In the genomic region with DNA sequence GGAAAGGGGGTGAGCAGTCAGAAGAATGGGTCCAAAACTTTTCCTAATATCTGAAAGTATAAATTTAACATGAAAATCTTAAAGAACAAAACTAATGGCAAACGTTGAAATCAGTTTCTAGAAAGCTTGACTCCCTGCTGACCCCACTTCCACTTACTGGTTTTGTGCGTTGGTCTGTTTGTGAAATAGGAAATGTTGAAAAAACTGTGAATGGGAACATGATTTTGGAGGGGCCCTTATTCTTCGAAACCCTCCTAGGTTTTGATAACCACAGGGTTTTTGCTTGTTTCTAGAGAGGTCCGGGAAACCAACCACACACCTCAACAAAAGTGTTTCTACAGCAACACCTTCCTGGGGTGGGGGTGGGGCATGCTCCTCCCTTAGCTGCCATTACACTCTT, we compare ENCODE assay signal across 11 mouse cellular contexts.
"Had no signal": no experiment of that assay in that cellular context is flagged by ENCODE, and none has a peak within 500 bp of the region (broad histone marks: within the 10 kb centered on the region; RNA-seq: fewer than 3 reads in every experiment).

No protein-coding gene starts in this region.

- DNase-seq: liver, postnatal 0 days; lung, adult 2 months; lung, postnatal 14 days; lung, postnatal 36 days; right cerebral cortex, postnatal 14 days; thymus, adult 2 months; thymus, postnatal 25 days; thymus, postnatal 4 days had no signal

- ATAC-seq: liver, postnatal 0 days; lung, postnatal 0 days; midbrain, embryonic 13.5 days; midbrain, embryonic 15.5 days had no signal
